Mouse (Mus musculus) kidney, adult 2 months (tissue): ENCODE measurements around the gene Mpp3.
A peak's percentile ranks its signal among the peaks of the same experiment; 100 is the strongest.

Experiments
- CTCF ChIP-seq: fragments of 200-500 bp; conservative IDR thresholded peaks from 2 replicates; pipeline ENCODE4 v1.5.1; 2011; ENCODE audit warnings: low read depth, mild to moderate bottlenecking, control low read depth, low read length, moderate library complexity, mixed read lengths; ENCODE audit not compliant: insufficient read depth, insufficient read length
- POLR2A ChIP-seq: fragments of 200-500 bp; IDR thresholded peaks from one replicate; pipeline ENCODE4 v1.6.1; 2011; ENCODE audit warnings: low read depth, low read length, control low read depth

GRCm38 (mm10) chr11:101974923-101975322, 53.3 kb downstream of the Mpp3 start:
- TF ChIP-seq CTCF (peak; percentile 61), POLR2A (no peak)
